Mouse (Mus musculus): Measurements from ENCODE around the gene Ubtf. TPM values are rescaled to one million over a fixed set of nuclear protein-coding genes. Genes with fewer than 3 reads are reported as not detected.

Gene Ubtf
- polyA plus RNA-seq, 1 experiment from 2014 or later, result 84.4 TPM

DNA sequence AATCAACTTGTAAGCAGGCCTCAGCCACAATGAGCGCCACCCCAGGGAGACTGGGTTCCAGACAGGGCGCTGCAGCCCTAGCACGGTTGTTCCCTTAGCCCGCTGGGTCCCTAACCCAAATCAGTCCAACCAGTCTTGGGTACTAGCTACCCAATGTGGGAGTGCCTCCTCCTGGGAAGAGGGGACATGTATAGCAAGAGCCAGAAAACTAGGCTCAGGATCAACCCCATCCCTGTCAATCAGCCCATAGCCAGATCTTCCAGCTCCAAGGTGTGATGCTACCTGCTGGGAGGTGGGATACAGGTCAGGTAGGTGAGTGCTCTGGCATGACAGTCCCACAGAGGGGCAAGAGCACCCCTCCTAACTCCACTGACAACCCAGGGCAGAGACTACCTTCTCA lies 29.4 kb downstream of the Ubtf start:
- H3K9ac ChIP-seq (replicated peaks; ENCODE audit: low read length), result peak overlapping the region; percentile 9; the same call in 1 of the 2 replicates
- H3K27ac ChIP-seq (replicated peaks; ENCODE audit: low read depth, low read length), result no peak overlapping the region
- H3K36me3 ChIP-seq (ENCODE audit: control insufficient read depth, insufficient read depth, low read length), result peaks cover 74% of the 10 kb centered on the region

GRCm38 (mm10) chr11:102289511-102290100 lies 29.9 kb downstream of the Ubtf start:
- peaks cover 74% of the 10 kb centered on the region for H3K36me3 ChIP-seq (ENCODE audit: control insufficient read depth, insufficient read depth, low read length)
- no peak overlapping the region for H3K4me3 ChIP-seq (replicated peaks; ENCODE audit: low read depth, low read length)
- H3K4me1 ChIP-seq (ENCODE audit: control insufficient read depth, insufficient read depth, low read length), result peaks cover 16% of the 10 kb centered on the region
- WGBS, result 50% methylated on average over 6 of the region's 6 CpGs
- no peak for DNase-seq
- no peak overlapping the region for H3K4me2 ChIP-seq (ENCODE audit: low read length)
- H3K27me3 ChIP-seq (ENCODE audit: control insufficient read depth, insufficient read depth, low read length), result no peaks in the 10 kb centered on the region
- ATAC-seq (ENCODE audit: low FRiP score, low TSS enrichment), result no peak
- H3K9ac ChIP-seq (replicated peaks; ENCODE audit: low read length), result peak overlapping the region; percentile 9; the same call in 1 of the 2 replicates
- no peak overlapping the region for H3K27ac ChIP-seq (replicated peaks; ENCODE audit: low read depth, low read length)
- no peaks in the 10 kb centered on the region for H3K9me3 ChIP-seq (ENCODE audit: control insufficient read depth, low read length)

More for the DNA sequence above, 29.4 kb downstream of the Ubtf start:
- DNase-seq, result no peak
- H3K27me3 ChIP-seq (ENCODE audit: control insufficient read depth, insufficient read depth, low read length), result no peaks in the 10 kb centered on the region
- ATAC-seq (ENCODE audit: low FRiP score, low TSS enrichment), result no peak
- no peak overlapping the region for H3K4me2 ChIP-seq (ENCODE audit: low read length)
- H3K4me3 ChIP-seq (replicated peaks; ENCODE audit: low read depth, low read length), result no peak overlapping the region
- WGBS, result 87% methylated on average over 4 of the region's 4 CpGs
- H3K9me3 ChIP-seq (ENCODE audit: control insufficient read depth, low read length), result no peaks in the 10 kb centered on the region
- peaks cover 21% of the 10 kb centered on the region for H3K4me1 ChIP-seq (ENCODE audit: control insufficient read depth, insufficient read depth, low read length)

DNA sequence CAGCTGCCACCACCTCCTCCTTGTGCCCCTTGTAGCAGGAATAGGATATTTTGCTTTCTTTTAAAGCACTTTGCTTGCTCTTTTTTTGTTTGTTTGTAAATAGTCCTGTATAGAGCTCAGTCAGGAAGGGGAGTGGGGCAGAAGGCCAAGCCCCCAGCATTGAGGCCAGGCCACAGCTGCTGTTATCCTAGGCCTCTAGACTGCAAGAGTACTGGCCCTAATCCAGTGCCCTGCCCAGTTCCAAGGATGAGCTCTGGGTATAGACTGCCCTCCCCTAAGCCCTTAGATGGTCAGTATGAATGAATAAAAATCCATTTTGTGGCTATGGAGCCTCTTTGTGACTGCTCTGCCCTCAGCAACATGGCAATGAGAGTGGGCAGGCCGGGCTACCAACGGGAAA lies 30.6 kb downstream of the Ubtf start:
- Histone ChIP-seq H3K4me1 (ENCODE audit: control insufficient read depth, insufficient read depth, low read length) (peaks cover 10% of the 10 kb centered on the region), H3K27me3 (ENCODE audit: control insufficient read depth, insufficient read depth, low read length) (no peaks in the 10 kb centered on the region), H3K4me2 (ENCODE audit: low read length) (no peak overlapping the region), H3K9ac (replicated peaks; ENCODE audit: low read length) (no peak overlapping the region), H3K27ac (replicated peaks; ENCODE audit: low read depth, low read length) (no peak overlapping the region), H3K9me3 (ENCODE audit: control insufficient read depth, low read length) (no peaks in the 10 kb centered on the region), H3K36me3 (ENCODE audit: control insufficient read depth, insufficient read depth, low read length) (peaks cover 69% of the 10 kb centered on the region), H3K4me3 (replicated peaks; ENCODE audit: low read depth, low read length) (no peak overlapping the region)
- WGBS, result 82% methylated on average over 2 of the region's 2 CpGs
- DNase-seq (no peak), ATAC-seq (ENCODE audit: low FRiP score, low TSS enrichment) (no peak)

GRCm38 (mm10) chr11:102288027-102288804 lies 31.3 kb downstream of the Ubtf start:
- peaks cover 63% of the 10 kb centered on the region for H3K36me3 ChIP-seq (ENCODE audit: control insufficient read depth, insufficient read depth, low read length)
- ATAC-seq (ENCODE audit: low FRiP score, low TSS enrichment) (no peak), DNase-seq (no peak)
- no peak overlapping the region for H3K4me3 ChIP-seq (replicated peaks; ENCODE audit: low read depth, low read length)
- no peaks in the 10 kb centered on the region for H3K27me3 ChIP-seq (ENCODE audit: control insufficient read depth, insufficient read depth, low read length)
- no peak overlapping the region for H3K9ac ChIP-seq (replicated peaks; ENCODE audit: low read length)
- no peak overlapping the region for H3K27ac ChIP-seq (replicated peaks; ENCODE audit: low read depth, low read length)
- H3K4me2 ChIP-seq (ENCODE audit: low read length), result no peak overlapping the region
- no peaks in the 10 kb centered on the region for H3K9me3 ChIP-seq (ENCODE audit: control insufficient read depth, low read length)
- peaks cover 10% of the 10 kb centered on the region for H3K4me1 ChIP-seq (ENCODE audit: control insufficient read depth, insufficient read depth, low read length)
- WGBS, result 92% methylated on average over 8 of the region's 8 CpGs

DNA sequence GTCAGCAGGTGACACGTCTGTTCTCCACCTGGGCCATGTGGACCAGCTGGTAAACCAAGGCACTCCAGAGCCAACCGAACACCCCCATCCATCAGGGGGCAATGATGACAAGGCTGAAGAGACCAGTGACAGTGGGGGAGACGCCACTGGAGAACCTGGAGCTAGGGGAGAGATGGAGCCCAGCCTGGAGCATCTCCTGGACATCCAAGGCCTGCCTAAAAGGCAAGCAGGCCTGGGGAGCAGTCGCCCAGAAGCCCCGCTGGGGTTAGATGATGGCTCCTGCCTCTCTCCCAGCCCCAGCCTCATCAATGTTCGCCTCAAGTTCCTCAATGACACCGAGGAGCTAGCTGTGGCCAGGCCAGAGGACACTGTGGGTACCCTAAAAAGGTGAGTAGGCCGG lies 32.1 kb downstream of the Ubtf start:
- 91% methylated on average over 8 of the region's 8 CpGs for WGBS
- Histone ChIP-seq H3K9ac (replicated peaks; ENCODE audit: low read length) (no peak overlapping the region; the same call in 1 of the 2 replicates), H3K36me3 (ENCODE audit: control insufficient read depth, insufficient read depth, low read length) (peaks cover 56% of the 10 kb centered on the region), H3K27ac (replicated peaks; ENCODE audit: low read depth, low read length) (no peak overlapping the region), H3K4me2 (ENCODE audit: low read length) (no peak overlapping the region; the same call in 1 of the 2 replicates), H3K9me3 (ENCODE audit: control insufficient read depth, low read length) (no peaks in the 10 kb centered on the region), H3K4me3 (replicated peaks; ENCODE audit: low read depth, low read length) (no peak overlapping the region), H3K27me3 (ENCODE audit: control insufficient read depth, insufficient read depth, low read length) (no peaks in the 10 kb centered on the region), H3K4me1 (ENCODE audit: control insufficient read depth, insufficient read depth, low read length) (peaks cover 10% of the 10 kb centered on the region)
- ATAC-seq (ENCODE audit: low FRiP score, low TSS enrichment) (no peak), DNase-seq (no peak)

DNA sequence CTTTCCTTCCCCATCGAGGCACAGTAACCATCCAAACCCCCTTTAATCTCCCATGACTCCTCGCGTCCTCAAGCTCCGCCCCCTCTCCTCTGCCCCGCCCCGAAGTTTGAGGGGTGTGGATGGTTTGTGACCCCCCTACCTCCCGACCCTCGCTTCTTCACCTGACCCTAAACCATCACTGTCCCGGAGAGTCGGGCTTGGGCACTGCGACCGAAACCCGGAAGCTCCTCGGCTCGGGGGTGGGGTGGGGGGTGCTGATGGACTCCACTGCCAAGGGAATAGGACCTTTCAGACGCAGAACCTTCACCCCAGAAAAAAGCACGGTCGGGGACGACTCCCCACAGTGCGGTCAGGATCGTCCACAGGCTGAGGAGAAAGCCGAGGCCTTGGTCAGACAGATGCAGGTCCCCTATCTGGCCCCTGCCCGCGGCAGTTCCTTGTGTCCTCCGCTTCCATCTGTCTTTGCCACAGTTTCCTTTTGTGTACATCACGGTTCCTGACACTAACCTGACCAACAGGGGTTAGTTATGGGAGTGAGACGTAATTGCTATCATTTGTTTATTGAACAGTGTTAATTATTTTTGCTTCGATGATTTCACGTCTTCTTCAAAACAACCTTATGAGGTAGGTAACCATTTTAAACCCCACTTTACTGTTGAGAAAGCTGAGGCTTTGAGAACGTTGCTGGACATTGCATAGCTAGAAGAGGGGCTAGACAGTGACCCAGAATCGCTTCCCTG lies 34.3 kb downstream of the Ubtf start:
- peak; percentile 76 for ATAC-seq (ENCODE audit: low FRiP score, low TSS enrichment)
- peak; percentile 43 for DNase-seq
- H3K4me2 ChIP-seq (ENCODE audit: low read length), result peak overlapping the region; percentile 73
- H3K9me3 ChIP-seq (ENCODE audit: control insufficient read depth, low read length), result no peaks in the 10 kb centered on the region
- 6% methylated on average over 31 of the region's 31 CpGs for WGBS
- H3K27ac ChIP-seq (replicated peaks; ENCODE audit: low read depth, low read length), result peak overlapping the region; percentile 86
- peak overlapping the region; percentile 81 for H3K4me3 ChIP-seq (replicated peaks; ENCODE audit: low read depth, low read length)
- peaks cover 10% of the 10 kb centered on the region for H3K4me1 ChIP-seq (ENCODE audit: control insufficient read depth, insufficient read depth, low read length)
- H3K27me3 ChIP-seq (ENCODE audit: control insufficient read depth, insufficient read depth, low read length), result no peaks in the 10 kb centered on the region
- peaks cover 34% of the 10 kb centered on the region for H3K36me3 ChIP-seq (ENCODE audit: control insufficient read depth, insufficient read depth, low read length)
- peak overlapping the region; percentile 74 for H3K9ac ChIP-seq (replicated peaks; ENCODE audit: low read length)

DNA sequence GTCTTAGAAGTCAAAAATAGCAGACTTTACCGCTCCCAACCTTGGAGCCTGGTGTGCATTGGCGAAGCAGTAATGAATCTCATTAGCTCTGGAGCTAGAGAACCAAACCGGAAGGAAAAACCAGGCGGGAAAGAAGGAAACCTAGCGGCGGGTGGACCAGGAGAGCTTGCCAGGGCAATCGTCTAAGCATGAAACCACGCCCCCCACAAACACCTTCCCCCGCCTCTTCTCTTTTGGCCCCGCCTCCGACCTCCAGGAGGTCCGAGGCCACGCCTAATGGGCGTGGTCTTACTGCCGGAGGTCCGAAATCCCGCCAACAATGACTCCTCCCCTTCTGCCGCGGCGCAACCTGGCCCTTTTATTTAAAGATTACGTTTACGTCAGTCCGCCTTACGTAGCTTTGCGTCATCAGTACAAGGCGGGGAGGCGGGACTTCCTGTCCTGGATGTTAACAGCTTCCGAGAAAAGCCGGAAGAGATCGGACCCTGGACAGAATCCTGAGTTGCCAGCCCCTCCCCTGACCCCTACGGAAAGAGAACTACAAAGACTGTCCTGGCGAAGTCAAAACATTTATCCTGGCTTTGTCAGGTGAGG lies 34.9 kb downstream of the Ubtf start, which contains the start of gene Tmub2:
Gene Tmub2, plus strand, starts transcription at position 431 of the 594 bp plus-strand sequence.
- peaks cover 27% of the 10 kb centered on the region for H3K36me3 ChIP-seq (ENCODE audit: control insufficient read depth, insufficient read depth, low read length)
- peak within 1 kb of the TSS; percentile 81 for H3K4me3 ChIP-seq (replicated peaks; ENCODE audit: low read depth, low read length)
- peak within 1 kb of the TSS; percentile 74 for H3K9ac ChIP-seq (replicated peaks; ENCODE audit: low read length)
- H3K4me2 ChIP-seq (ENCODE audit: low read length), result peak within 1 kb of the TSS; percentile 73
- H3K27ac ChIP-seq (replicated peaks; ENCODE audit: low read depth, low read length), result peak within 1 kb of the TSS; percentile 86
- H3K4me1 ChIP-seq (ENCODE audit: control insufficient read depth, insufficient read depth, low read length), result peaks cover 10% of the 10 kb centered on the region
- DNase-seq, result peak; percentile 99
- no peaks in the 10 kb centered on the region for H3K27me3 ChIP-seq (ENCODE audit: control insufficient read depth, insufficient read depth, low read length)
- no peaks in the 10 kb centered on the region for H3K9me3 ChIP-seq (ENCODE audit: control insufficient read depth, low read length)
- ATAC-seq (ENCODE audit: low FRiP score, low TSS enrichment), result peak; percentile 91
- WGBS, result under 1% methylated on average over 32 of the region's 32 CpGs

GRCm38 (mm10) chr11:102283922-102284321 lies 35.6 kb downstream of the Ubtf start:
- DNase-seq (no peak), ATAC-seq (ENCODE audit: low FRiP score, low TSS enrichment) (no peak)
- H3K4me3 ChIP-seq (replicated peaks; ENCODE audit: low read depth, low read length), result peak overlapping the region; percentile 81
- peak overlapping the region; percentile 86 for H3K27ac ChIP-seq (replicated peaks; ENCODE audit: low read depth, low read length)
- H3K36me3 ChIP-seq (ENCODE audit: control insufficient read depth, insufficient read depth, low read length), result peaks cover 20% of the 10 kb centered on the region
- no peaks in the 10 kb centered on the region for H3K9me3 ChIP-seq (ENCODE audit: control insufficient read depth, low read length)
- H3K27me3 ChIP-seq (ENCODE audit: control insufficient read depth, insufficient read depth, low read length), result no peaks in the 10 kb centered on the region
- H3K4me2 ChIP-seq (ENCODE audit: low read length), result peak overlapping the region; percentile 73
- H3K9ac ChIP-seq (replicated peaks; ENCODE audit: low read length), result no peak overlapping the region
- H3K4me1 ChIP-seq (ENCODE audit: control insufficient read depth, insufficient read depth, low read length), result peaks cover 10% of the 10 kb centered on the region
- WGBS, result 89% methylated on average over 6 of the region's 6 CpGs

Measured in midbrain, embryonic 14.5 days (tissue).